Mouse (Mus musculus) embryo, embryonic 9.5 days (tissue): ENCODE results near the gene Krt73.
A peak's percentile ranks its signal among the peaks of the same experiment; 100 is the strongest.

ENCODE experiments used
- DNase-seq: peaks from one replicate; pipeline ENCODE4 v3.0.0-alpha.2; 2017; ENCODE audit errors: extremely low spot score

Gene Krt73

DNA sequence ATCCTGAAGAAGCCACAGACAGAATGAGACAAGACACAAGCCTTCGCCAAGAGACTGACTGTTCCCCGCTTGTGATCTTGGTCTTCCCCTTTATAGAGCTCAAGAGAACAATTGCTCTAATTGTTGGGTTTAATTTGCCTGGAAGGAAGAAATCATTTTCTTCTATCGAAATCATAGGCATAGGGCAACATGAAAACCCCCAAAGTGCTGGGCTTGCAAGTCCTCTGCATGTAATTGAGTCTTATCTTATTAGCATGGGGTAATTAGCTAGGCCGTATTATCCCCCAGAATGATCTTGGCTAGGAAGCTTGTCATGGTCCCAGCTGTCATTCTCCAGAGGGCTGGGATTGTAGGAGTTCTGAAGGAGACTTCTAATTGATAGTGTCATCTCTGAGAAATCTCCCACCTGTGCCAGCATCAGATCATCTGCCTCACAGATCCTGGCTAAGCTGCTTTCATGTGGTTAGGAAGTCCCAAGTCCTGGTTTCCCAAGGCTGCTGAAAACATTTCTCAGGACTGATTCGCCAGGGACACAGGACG, at the start of gene Krt73:
Krt73 (minus strand) TSS at position 51 of the 540 bp plus-strand sequence.
- DNase-seq, result no peak

DNA sequence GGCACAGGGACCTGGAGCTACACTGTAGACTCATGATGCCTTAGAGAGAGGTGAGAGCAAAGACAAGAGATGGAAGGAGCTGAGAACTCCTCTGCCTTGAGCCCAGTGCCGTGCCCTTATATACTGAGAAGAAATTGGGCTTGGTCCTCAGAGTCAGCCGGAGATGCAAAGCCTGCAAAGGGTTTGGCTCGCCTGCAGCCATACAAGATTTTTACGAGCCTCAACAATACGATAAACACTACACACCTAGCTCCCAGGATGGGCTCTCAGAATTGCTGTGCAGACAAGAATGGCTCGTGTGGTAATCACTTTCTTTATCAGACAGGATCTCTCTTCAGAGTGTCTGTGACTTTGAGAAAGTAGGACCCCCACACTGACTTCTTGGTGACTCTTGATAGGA, 48.5 kb upstream of the Krt73 start, which contains the start of gene Krt1:
Krt1 (minus strand) TSS at position 101 of the 400 bp plus-strand sequence.
- DNase-seq, result no peak

DNA sequence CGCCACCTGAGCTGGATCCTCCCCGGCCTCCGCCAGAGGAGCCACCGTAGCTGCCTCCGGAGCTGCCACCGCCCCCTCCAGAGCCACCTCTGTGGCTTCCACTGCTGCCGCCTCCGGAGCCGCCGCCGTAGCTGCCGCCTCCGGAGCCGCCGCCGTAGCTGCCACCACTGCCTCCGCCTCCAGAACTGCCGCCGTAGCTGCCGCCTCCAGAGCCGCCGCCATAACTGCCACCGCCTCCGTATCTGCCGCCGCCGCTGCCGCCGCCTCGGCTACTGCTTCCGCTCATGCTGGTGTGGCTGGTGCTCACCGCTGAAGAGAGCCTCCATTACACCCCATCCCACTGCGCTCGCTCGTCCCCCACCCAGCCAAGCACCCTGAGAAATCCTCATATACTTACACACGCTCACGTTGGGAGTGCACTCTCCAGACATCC, 43.8 kb upstream of the Krt73 start:
- peak; percentile 47 for DNase-seq

DNA sequence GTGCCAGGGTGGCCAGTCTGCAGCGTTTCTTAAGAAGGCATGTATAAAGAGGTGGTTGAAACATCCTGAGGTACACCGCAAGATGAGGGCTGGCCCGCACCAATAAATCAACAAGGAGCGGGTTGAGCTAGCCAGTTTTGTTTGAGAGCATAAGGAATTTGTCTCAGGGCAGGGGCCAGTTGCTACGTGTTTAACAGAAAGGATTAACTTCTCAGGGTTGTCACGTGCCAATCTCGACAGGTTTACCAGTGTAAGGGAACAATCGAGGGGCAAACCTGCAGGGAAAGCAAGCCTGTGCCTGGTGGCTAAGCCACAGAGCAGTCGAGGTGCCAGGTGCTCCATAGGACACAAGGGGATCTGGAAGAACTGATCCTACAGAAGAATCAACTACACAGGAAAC, 41.0 kb upstream of the Krt73 start:
- no peak for DNase-seq

DNA sequence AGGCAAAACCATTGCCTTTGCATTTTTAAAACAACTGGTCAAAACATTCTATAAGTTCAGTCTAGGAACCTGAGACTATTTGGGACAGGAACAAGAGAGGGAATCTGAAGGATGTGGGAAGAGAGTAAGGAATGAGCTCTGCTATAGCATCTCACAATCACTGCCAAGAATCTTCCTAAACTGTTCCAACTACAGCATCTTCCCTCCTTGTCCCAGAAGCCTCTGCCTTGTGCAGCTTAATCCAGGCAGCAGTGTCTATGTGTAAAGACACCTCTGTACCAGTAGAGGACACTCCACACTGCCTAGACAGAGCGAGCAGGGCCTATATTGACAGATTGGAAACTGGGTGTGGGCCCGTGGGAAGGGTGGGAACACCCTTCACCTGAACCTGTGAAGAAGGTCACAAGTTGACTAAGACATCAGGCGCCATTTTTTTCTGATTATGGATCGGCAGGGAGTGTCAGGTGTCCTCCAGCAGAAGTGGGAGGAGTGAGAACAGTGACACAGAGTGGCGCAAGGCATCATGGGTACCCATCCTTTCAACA, 32.7 kb upstream of the Krt73 start:
- DNase-seq, result no peak

DNA sequence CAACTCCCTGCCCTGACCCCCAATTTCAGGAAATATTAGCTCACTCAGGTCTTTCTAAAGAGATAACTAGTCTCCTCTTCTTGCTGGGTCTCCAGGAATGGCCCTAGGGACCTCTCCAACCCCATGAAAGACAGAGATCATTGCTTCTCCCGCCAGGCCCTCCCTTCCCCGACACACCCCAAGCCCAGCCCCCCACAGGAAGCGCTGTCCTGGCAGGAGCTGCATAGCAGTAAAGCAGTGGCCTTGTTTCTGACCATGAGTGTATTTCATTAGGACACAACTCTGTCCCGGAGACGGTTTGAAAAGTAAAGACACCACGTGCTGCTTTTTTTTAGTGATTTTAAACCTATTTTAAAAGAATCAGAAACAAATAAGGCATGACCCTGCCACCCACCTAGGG, 31.0 kb upstream of the Krt73 start:
- DNase-seq, result no peak

DNA sequence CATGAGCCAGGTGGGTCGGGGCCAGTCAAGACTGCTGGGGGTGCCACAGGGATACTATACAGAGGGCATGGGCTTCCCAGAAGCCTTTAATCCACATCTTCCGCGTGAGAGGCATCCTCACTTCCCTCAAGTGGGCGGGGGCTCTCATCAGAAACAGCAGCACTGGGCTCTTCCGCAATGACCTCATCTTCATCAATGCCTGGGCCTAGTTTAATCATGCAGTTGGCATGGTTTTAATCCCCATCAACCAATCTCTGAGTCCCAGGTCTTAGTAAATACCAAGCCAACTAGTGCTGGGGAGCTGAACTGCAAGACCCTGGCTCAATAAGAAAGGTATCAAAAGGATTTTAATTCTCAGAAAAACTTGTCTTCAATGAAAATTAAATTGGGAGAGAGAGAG, 27.3 kb upstream of the Krt73 start:
- no peak for DNase-seq

DNA sequence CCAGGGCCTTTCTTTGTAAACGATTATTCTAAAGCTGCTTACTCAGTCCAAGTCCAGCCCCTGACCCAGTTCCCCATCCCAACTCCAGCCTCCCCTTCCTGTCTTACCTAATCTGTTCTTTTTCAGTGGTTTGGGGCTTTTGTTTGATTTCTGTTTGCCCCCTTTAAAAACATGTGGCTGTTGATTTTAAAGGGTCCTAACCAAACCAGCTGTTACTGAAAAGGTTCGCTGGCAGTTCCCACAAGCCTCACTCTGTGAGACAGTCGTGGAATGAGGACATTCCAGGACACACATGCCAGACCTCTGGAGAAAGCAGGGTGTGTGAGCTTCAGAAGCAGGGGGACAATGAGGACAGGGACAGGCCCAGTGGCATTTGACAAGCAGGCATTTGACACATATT, 19.6 kb upstream of the Krt73 start:
- DNase-seq, result no peak

DNA sequence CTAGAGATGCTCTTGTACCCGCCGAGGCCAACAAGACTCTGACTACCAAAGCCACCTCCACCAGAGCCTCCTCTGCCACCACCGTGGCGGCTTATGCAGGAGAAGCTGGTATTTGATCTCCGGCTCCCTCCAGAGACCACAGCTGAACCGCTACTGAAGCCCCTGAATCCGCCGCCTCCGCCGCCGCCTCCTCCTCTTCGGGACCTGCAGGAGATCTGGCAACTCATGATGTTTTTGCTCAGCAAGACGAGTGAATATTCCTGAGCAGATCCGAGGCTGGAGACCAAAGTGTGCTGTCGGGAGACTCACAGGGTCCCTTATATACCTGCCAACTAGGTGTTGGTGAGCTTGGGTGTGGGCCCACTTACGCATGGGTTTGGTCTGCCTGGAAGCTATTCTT, 15.7 kb upstream of the Krt73 start, which contains the start of gene Krt2:
Krt2 (minus strand) TSS at position 295 of the 400 bp plus-strand sequence.
- DNase-seq, result no peak

DNA sequence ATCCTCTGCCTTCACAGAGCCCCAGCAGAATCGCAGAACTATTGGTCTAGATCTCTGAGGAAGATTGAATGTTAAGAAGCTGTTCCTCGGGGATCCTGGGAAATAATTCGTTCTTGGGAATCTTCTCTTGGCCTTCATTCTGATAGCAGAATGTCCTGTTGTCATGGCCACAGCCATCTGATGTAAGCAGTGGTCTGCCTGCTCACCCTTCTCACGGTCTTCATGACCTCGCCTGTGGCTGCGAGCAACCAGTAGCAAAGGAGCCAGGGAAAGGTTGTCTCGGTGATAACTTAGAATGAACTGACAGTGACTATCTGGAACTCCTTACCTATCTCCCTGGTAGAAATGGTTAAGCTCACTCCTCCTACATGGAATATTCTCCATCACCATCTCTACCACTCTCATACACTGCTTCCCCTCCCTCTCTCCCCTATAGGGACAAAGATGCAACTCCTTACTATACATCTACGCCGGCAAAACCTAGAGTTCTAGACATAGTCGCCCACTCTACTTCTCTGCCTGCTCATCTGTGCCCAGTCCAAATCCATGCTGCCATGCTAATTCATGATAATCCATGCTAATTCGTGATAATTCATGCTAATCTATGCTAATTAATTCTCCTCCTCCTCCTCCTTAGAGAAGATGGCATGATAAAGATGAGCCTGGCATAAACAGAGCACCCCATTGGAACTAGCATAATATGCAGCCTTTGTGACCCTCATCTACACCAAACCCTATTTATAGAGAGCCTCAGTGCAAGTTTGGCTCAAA, 1.1 kb upstream of the Krt73 start:
- DNase-seq, result no peak

DNA sequence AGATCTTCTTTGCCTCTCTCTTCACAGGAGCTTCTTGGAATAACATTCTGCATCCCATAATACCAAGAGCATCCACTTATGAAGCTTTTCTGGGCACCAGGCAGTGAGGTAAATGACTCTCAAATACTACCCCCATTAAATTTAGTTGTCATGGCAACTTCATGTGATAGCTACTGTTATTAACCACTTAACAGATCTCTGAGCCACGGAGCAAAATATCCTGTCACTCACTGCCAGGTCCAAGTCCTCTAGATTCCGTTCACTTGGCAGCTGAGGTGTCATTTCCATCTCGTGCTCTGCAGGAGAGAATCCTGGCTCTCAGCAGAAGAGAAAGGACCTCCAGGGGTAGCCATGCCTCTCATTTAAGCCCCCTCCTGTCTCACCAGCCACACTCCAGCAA, 11.3 kb downstream of the Krt73 start:
- no peak for DNase-seq

DNA sequence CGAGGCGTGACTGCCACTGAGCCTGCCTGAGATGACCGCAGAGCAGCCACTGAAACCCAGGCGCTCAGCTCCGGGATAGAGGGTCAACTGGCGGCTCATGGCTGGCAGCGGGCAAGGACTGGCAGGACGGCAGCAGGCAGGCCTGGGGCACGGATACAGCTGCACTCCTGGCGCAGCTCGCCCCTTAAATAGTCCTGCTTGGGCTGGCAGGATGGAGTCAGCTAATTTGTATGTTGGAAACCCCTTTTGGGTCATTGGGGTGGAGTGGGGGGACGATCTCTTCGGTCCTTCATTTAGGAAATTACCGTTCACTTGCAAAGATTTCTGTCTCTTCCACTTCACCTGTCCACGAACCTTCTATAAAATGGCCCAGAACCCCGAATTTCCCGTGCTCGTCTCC, 15.8 kb downstream of the Krt73 start, which contains the start of gene Krt72:
Krt72 (minus strand) TSS at position 101 of the 400 bp plus-strand sequence.
- no peak for DNase-seq

DNA sequence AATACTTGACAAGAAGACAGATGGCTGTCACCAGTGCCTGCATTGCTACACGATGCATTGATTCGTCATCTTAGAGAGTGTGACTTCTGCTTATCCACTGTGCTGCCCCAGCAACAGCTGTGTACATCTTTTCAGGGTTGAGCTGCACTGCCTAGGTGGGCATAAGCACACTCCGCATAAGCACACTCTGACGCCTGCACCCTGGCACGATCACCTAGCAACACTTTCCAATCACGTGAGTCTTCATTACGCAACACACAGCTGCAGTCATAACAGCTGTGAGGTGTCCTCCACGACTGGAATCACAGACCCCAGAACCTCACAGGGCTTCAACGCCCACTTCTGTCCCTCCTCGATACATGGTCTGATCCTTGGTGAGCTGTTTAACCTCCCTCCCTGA, 28.7 kb downstream of the Krt73 start:
- no peak for DNase-seq

DNA sequence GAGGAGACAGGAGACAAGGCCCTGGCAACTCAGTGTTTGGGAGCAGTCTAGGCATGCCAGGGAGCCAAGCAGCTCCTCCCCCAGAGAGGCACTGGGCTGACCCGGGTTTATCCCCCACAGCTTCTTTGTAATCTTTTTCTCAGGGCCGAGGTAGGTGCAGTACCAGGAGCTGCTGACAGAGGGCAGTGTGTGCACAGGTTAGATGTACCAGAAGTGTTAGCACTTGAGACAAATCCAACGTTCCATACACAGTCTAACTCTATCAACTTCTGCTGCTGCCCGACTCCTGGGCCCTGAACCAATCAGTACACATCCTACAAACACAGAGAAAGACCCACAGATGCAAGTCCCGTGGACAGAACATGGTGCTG, 29.4 kb downstream of the Krt73 start:
- peak; percentile 91 for DNase-seq

DNA sequence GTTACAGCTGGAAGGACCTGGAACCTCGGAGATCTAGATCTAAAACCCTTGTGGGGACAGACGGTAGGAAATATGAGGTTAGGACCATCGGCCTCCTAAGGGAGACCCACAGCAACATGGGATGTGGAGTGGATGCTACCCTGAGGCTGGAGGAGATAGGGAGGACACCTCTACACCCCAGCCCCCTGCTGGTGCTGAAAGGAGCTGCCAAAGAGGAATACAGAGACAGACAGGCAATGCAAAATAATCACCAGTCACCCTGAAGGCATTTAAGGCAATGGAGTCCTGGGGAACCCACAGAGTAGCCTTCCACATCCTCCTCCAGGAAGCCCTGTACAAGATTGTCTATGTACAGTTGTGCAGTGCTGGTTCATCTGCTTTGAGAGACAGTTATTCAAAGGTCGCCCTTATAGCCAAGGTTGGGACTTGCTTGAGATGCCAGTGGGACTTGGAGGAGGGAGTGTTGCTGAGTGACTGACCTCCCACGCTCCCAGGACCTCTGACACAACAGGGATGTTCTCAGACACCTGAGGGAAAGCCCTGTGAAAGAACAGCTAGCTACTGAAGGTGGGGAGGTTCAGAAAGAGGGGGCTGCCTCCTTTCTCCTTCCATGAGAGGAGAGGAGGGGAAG, 30.0 kb downstream of the Krt73 start:
- DNase-seq, result peak; percentile 26

DNA sequence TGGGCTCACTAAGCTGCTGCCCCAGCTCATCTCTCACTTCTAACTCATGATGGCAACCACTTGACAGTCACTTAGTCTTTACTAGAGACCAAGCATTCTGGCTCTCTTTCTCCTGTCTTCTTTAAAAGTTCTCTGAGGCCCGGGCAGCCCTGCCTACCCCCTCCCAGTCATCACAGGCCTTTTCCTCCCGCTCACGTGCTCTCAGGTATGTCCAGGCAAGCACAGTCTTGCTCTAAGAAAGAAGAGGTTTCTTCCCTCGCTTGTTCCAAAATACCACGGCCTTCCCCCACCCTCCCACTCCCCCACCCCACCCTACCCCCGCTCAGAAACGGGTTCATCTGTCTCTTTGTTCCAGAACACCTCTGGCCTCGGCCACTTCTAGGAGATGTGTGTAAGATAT, 31.9 kb downstream of the Krt73 start:
- peak; percentile 2 for DNase-seq
